Mouse (Mus musculus): Measurements from ENCODE around the gene Flt1. TPM values are rescaled to one million over a fixed set of nuclear protein-coding genes. Genes with fewer than 3 reads are reported as not detected.
"Not testable (repeated sequence)": the region's sequence is repeated elsewhere in the genome, so short reads cannot be mapped to it uniquely, and the experiment has no call there.

Gene Flt1
- polyA plus RNA-seq, 1 experiment from 2014 or later = 22.9 TPM

- H3K27ac ChIP-seq (ENCODE audit: low read depth) = no peak overlapping the region
- H3K9me3 ChIP-seq (ENCODE audit: low read depth, low read length) = no peaks in the 10 kb centered on the region
- ATAC-seq (ENCODE audit: insufficient read depth) = no peak; the same call in 1 of the 2 replicates
- WGBS = 62% methylated on average over 8 of the region's 8 CpGs
- H3K4me2 ChIP-seq = no peak overlapping the region
- no peaks in the 10 kb centered on the region for H3K36me3 ChIP-seq (ENCODE audit: insufficient read depth)
- no peak overlapping the region for H3K9ac ChIP-seq
- DNase-seq = peak; percentile 37
- 0 out of 2 replicates have a peak, but pooled peaks have one; percentile 5 for TF ChIP-seq CTCF (IDR thresholded peaks at IDR 0.05; ENCODE audit: low read depth)
- H3K4me3 ChIP-seq (ENCODE audit: low read depth, low read length) = no peak overlapping the region
- no peaks in the 10 kb centered on the region for H3K27me3 ChIP-seq (ENCODE audit: insufficient read depth, low read length)
- H3K4me1 ChIP-seq (ENCODE audit: insufficient read depth) = no peaks in the 10 kb centered on the region
Measured at GRCm38 (mm10) chr5:147574517-147574916, 151.3 kb downstream of the Flt1 start.

- no peak for TF ChIP-seq CTCF (IDR thresholded peaks at IDR 0.05; ENCODE audit: low read depth)
- Histone ChIP-seq H3K4me3 (ENCODE audit: low read depth, low read length) (no peak overlapping the region), H3K27me3 (ENCODE audit: insufficient read depth, low read length) (no peaks in the 10 kb centered on the region), H3K36me3 (ENCODE audit: insufficient read depth) (no peaks in the 10 kb centered on the region), H3K4me2 (no peak overlapping the region), H3K4me1 (ENCODE audit: insufficient read depth) (no peaks in the 10 kb centered on the region), H3K27ac (ENCODE audit: low read depth) (no peak overlapping the region), H3K9me3 (ENCODE audit: low read depth, low read length) (no peaks in the 10 kb centered on the region), H3K9ac (no peak overlapping the region)
- no peak for ATAC-seq (ENCODE audit: insufficient read depth)
- no peak for DNase-seq
- WGBS = 66% methylated on average over 1 of the region's 1 CpGs
Measured at GRCm38 (mm10) chr5:147573555-147573954, 152.3 kb downstream of the Flt1 start.

- TF ChIP-seq CTCF (IDR thresholded peaks at IDR 0.05; ENCODE audit: low read depth) = no peak
- no peak overlapping the region for H3K27ac ChIP-seq (ENCODE audit: low read depth)
- DNase-seq (no peak), ATAC-seq (ENCODE audit: insufficient read depth) (no peak)
- H3K4me1 ChIP-seq (ENCODE audit: insufficient read depth) = no peaks in the 10 kb centered on the region
- H3K9me3 ChIP-seq (ENCODE audit: low read depth, low read length) = no peaks in the 10 kb centered on the region
- no peak overlapping the region for H3K4me2 ChIP-seq
- 71% methylated on average over 7 of the region's 7 CpGs for WGBS
- H3K4me3 ChIP-seq (ENCODE audit: low read depth, low read length) = no peak overlapping the region
- no peak overlapping the region for H3K9ac ChIP-seq
- H3K36me3 ChIP-seq (ENCODE audit: insufficient read depth) = no peaks in the 10 kb centered on the region
- no peaks in the 10 kb centered on the region for H3K27me3 ChIP-seq (ENCODE audit: insufficient read depth, low read length)
Measured at GRCm38 (mm10) chr5:147572695-147573094, 153.1 kb downstream of the Flt1 start.

- no peak for DNase-seq
- no peak overlapping the region for H3K27ac ChIP-seq (ENCODE audit: low read depth)
- WGBS = 54% methylated on average over 7 of the region's 7 CpGs
- no peaks in the 10 kb centered on the region for H3K9me3 ChIP-seq (ENCODE audit: low read depth, low read length)
- no peaks in the 10 kb centered on the region for H3K36me3 ChIP-seq (ENCODE audit: insufficient read depth)
- no peak overlapping the region for H3K9ac ChIP-seq
- ATAC-seq (ENCODE audit: insufficient read depth) = no peak
- H3K27me3 ChIP-seq (ENCODE audit: insufficient read depth, low read length) = no peaks in the 10 kb centered on the region
- no peak for TF ChIP-seq CTCF (IDR thresholded peaks at IDR 0.05; ENCODE audit: low read depth)
- H3K4me2 ChIP-seq = no peak overlapping the region
- H3K4me1 ChIP-seq (ENCODE audit: insufficient read depth) = no peaks in the 10 kb centered on the region
- H3K4me3 ChIP-seq (ENCODE audit: low read depth, low read length) = no peak overlapping the region
Measured at GRCm38 (mm10) chr5:147566335-147566734, 159.5 kb downstream of the Flt1 start.

- no peak overlapping the region for H3K27ac ChIP-seq (ENCODE audit: low read depth)
- DNase-seq (no peak), ATAC-seq (ENCODE audit: insufficient read depth) (no peak)
- no peak overlapping the region for H3K9ac ChIP-seq
- 73% methylated on average over 7 of the region's 7 CpGs for WGBS
- H3K4me1 ChIP-seq (ENCODE audit: insufficient read depth) = no peaks in the 10 kb centered on the region
- no peaks in the 10 kb centered on the region for H3K9me3 ChIP-seq (ENCODE audit: low read depth, low read length)
- no peak overlapping the region for H3K4me2 ChIP-seq
- H3K36me3 ChIP-seq (ENCODE audit: insufficient read depth) = no peaks in the 10 kb centered on the region
- no peaks in the 10 kb centered on the region for H3K27me3 ChIP-seq (ENCODE audit: insufficient read depth, low read length)
- TF ChIP-seq CTCF (IDR thresholded peaks at IDR 0.05; ENCODE audit: low read depth) = no peak
- H3K4me3 ChIP-seq (ENCODE audit: low read depth, low read length) = no peak overlapping the region
Measured at GRCm38 (mm10) chr5:147565444-147565843, 160.4 kb downstream of the Flt1 start.

GRCm38 (mm10) chr5:147564140-147564590 lies 161.6 kb downstream of the Flt1 start:
- no peak for ATAC-seq (ENCODE audit: insufficient read depth)
- peak; percentile 16 for DNase-seq
- Histone ChIP-seq H3K4me2 (peak overlapping the region; percentile 51), H3K9me3 (ENCODE audit: low read depth, low read length) (no peaks in the 10 kb centered on the region), H3K9ac (no peak overlapping the region), H3K4me1 (ENCODE audit: insufficient read depth) (no peaks in the 10 kb centered on the region), H3K27ac (ENCODE audit: low read depth) (no peak overlapping the region), H3K4me3 (ENCODE audit: low read depth, low read length) (no peak overlapping the region), H3K27me3 (ENCODE audit: insufficient read depth, low read length) (no peaks in the 10 kb centered on the region), H3K36me3 (ENCODE audit: insufficient read depth) (no peaks in the 10 kb centered on the region)
- 31% methylated on average over 16 of the region's 16 CpGs for WGBS
- no peak for TF ChIP-seq CTCF (IDR thresholded peaks at IDR 0.05; ENCODE audit: low read depth)

- Histone ChIP-seq H3K4me1 (ENCODE audit: insufficient read depth) (no peaks in the 10 kb centered on the region), H3K4me3 (ENCODE audit: low read depth, low read length) (no peak overlapping the region), H3K36me3 (ENCODE audit: insufficient read depth) (no peaks in the 10 kb centered on the region), H3K9me3 (ENCODE audit: low read depth, low read length) (no peaks in the 10 kb centered on the region), H3K27ac (ENCODE audit: low read depth) (no peak overlapping the region), H3K4me2 (peak overlapping the region; percentile 51), H3K9ac (no peak overlapping the region), H3K27me3 (ENCODE audit: insufficient read depth, low read length) (no peaks in the 10 kb centered on the region)
- no peak for TF ChIP-seq CTCF (IDR thresholded peaks at IDR 0.05; ENCODE audit: low read depth)
- 54% methylated on average over 18 of the region's 18 CpGs for WGBS
- DNase-seq (no peak), ATAC-seq (ENCODE audit: insufficient read depth) (peak; percentile 62; the same call in 1 of the 2 replicates)
Measured at GRCm38 (mm10) chr5:147563511-147564139, 162.2 kb downstream of the Flt1 start.

GRCm38 (mm10) chr5:147557641-147558040 lies 168.2 kb downstream of the Flt1 start:
- H3K27ac ChIP-seq (ENCODE audit: low read depth); H3K9me3 ChIP-seq (ENCODE audit: low read depth, low read length); H3K27me3 ChIP-seq (ENCODE audit: insufficient read depth, low read length); H3K9ac ChIP-seq; H3K36me3 ChIP-seq (ENCODE audit: insufficient read depth); ATAC-seq (ENCODE audit: insufficient read depth); H3K4me1 ChIP-seq (ENCODE audit: insufficient read depth); H3K4me3 ChIP-seq (ENCODE audit: low read depth, low read length); H3K4me2 ChIP-seq: not testable (repeated sequence)
- 67% methylated on average over 6 of the region's 6 CpGs for WGBS
- peak; percentile 48 for DNase-seq
